Mouse (Mus musculus) heart, adult 8-10 months (tissue): Measurements from ENCODE around the gene St6galnac5. TPM values are rescaled to one million over a fixed set of nuclear protein-coding genes. Genes with fewer than 3 reads are reported as not detected.

Experiments
- DNase-seq: peaks from one replicate; pipeline ENCODE4 v3.0.0; 2022; ENCODE audit warnings: low spot score
- total RNA-seq, 4 experiments: library from RNA; stranded (reverse); gene quantifications; 2 replicates each; pipeline ENCODE4 v1.2.4; 2022

St6galnac5 gene
- total RNA-seq, 4 experiments from 2014 or later: 0.19 TPM; not detected in 3

- DNase-seq: no peak
Measured at GRCm38 (mm10) chr3:152950299-152950698, 31.7 kb downstream of the St6galnac5 start.

- DNase-seq: no peak
Measured at GRCm38 (mm10) chr3:152949233-152949777, 32.7 kb downstream of the St6galnac5 start.

- no peak for DNase-seq
Measured at GRCm38 (mm10) chr3:152948556-152948955, 33.5 kb downstream of the St6galnac5 start.

- no peak for DNase-seq
Measured at GRCm38 (mm10) chr3:152947031-152947640, 34.9 kb downstream of the St6galnac5 start.

- DNase-seq: no peak
Measured at GRCm38 (mm10) chr3:152944766-152945165, 37.3 kb downstream of the St6galnac5 start.

- DNase-seq: peak; percentile 3
Measured at GRCm38 (mm10) chr3:152942985-152943384, 39.1 kb downstream of the St6galnac5 start.

- no peak for DNase-seq
Measured at GRCm38 (mm10) chr3:152941671-152942070, 40.4 kb downstream of the St6galnac5 start.

- no peak for DNase-seq
Measured at GRCm38 (mm10) chr3:152936313-152936712, 45.7 kb downstream of the St6galnac5 start.

GRCm38 (mm10) chr3:152933737-152934136 is 48.3 kb downstream of the St6galnac5 start:
- no peak for DNase-seq

- DNase-seq: no peak
Measured at GRCm38 (mm10) chr3:152932544-152932943, 49.5 kb downstream of the St6galnac5 start.

GRCm38 (mm10) chr3:152932096-152932495 is 50.0 kb downstream of the St6galnac5 start:
- no peak for DNase-seq

- DNase-seq: no peak
Measured at GRCm38 (mm10) chr3:152931354-152931753, 50.7 kb downstream of the St6galnac5 start.

GRCm38 (mm10) chr3:152929788-152930281 is 52.2 kb downstream of the St6galnac5 start:
- DNase-seq: no peak

- DNase-seq: no peak
Measured at GRCm38 (mm10) chr3:152929256-152929787, 52.7 kb downstream of the St6galnac5 start.

- DNase-seq: no peak
Measured at GRCm38 (mm10) chr3:152928287-152928975, 53.6 kb downstream of the St6galnac5 start.

GRCm38 (mm10) chr3:152926166-152926565 is 55.9 kb downstream of the St6galnac5 start:
- DNase-seq: no peak

GRCm38 (mm10) chr3:152925364-152925763 is 56.7 kb downstream of the St6galnac5 start:
- DNase-seq: no peak

GRCm38 (mm10) chr3:152923530-152923929 is 58.5 kb downstream of the St6galnac5 start:
- DNase-seq: no peak

GRCm38 (mm10) chr3:152920365-152920764 is 61.7 kb downstream of the St6galnac5 start:
- DNase-seq: no peak

- no peak for DNase-seq
Measured at GRCm38 (mm10) chr3:152919101-152919500, 62.9 kb downstream of the St6galnac5 start.

GRCm38 (mm10) chr3:152917579-152917978 is 64.5 kb downstream of the St6galnac5 start:
- no peak for DNase-seq

- no peak for DNase-seq
Measured at GRCm38 (mm10) chr3:152914376-152914775, 67.7 kb downstream of the St6galnac5 start.

GRCm38 (mm10) chr3:152913625-152914024 is 68.4 kb downstream of the St6galnac5 start:
- DNase-seq: no peak
